Mouse (Mus musculus): ENCODE measurements around the gene Kprp. TPM values are rescaled to one million over a fixed set of nuclear protein-coding genes. Genes with fewer than 3 reads are reported as not detected.
"Not testable (repeated sequence)": the region's sequence is repeated elsewhere in the genome, so short reads cannot be mapped to it uniquely, and the experiment has no call there.

The Kprp gene
- not detected in 2 replicates for polyA plus RNA-seq (2012; rRNA removed)

- no peaks in the 10 kb centered on the region for H3K27me3 ChIP-seq (ENCODE audit: control insufficient read depth, insufficient read depth, low read length)
- H3K4me1 ChIP-seq (ENCODE audit: control insufficient read depth, insufficient read depth, low read length): peaks cover 12% of the 10 kb centered on the region
- H3K4me3 ChIP-seq (ENCODE audit: control insufficient read depth, low read depth, low read length): no peak within 1 kb of the TSS
- TF ChIP-seq POLR2A (IDR thresholded peaks at IDR 0.05; ENCODE audit: control insufficient read depth, low read depth, low read length) (no peak), CTCF (IDR thresholded peaks at IDR 0.05; ENCODE audit: control insufficient read depth, insufficient read depth, insufficient replicate concordance, low read depth, low read length) (no peak)
- H3K36me3 ChIP-seq (ENCODE audit: control insufficient read depth, insufficient read depth, low read length): no peaks in the 10 kb centered on the region
- H3K27ac ChIP-seq (ENCODE audit: control insufficient read depth, insufficient read depth, low read depth, low read length): no peak within 1 kb of the TSS
Measured at GRCm38 (mm10) chr3:92827108-92827507, at the start of gene Kprp. Gene Kprp (minus strand): TSS chr3:92827247.

GRCm38 (mm10) chr3:92874180-92874579 is 47.1 kb upstream of the Kprp start:
- no peak overlapping the region for H3K4me3 ChIP-seq (ENCODE audit: control insufficient read depth, low read depth, low read length)
- TF ChIP-seq POLR2A (IDR thresholded peaks at IDR 0.05; ENCODE audit: control insufficient read depth, low read depth, low read length) (no peak), CTCF (IDR thresholded peaks at IDR 0.05; ENCODE audit: control insufficient read depth, insufficient read depth, insufficient replicate concordance, low read depth, low read length) (no peak)
- H3K27me3 ChIP-seq (ENCODE audit: control insufficient read depth, insufficient read depth, low read length): no peaks in the 10 kb centered on the region
- no peaks in the 10 kb centered on the region for H3K36me3 ChIP-seq (ENCODE audit: control insufficient read depth, insufficient read depth, low read length)
- no peak overlapping the region for H3K27ac ChIP-seq (ENCODE audit: control insufficient read depth, insufficient read depth, low read depth, low read length)
- H3K4me1 ChIP-seq (ENCODE audit: control insufficient read depth, insufficient read depth, low read length): no peaks in the 10 kb centered on the region

- peaks cover 5% of the 10 kb centered on the region; the same call in 1 of the 2 replicates for H3K4me1 ChIP-seq (ENCODE audit: control insufficient read depth, insufficient read depth, low read length)
- no peak within 1 kb of the TSS for H3K27ac ChIP-seq (ENCODE audit: control insufficient read depth, insufficient read depth, low read depth, low read length)
- no peak for TF ChIP-seq POLR2A (IDR thresholded peaks at IDR 0.05; ENCODE audit: control insufficient read depth, low read depth, low read length)
- no peak for TF ChIP-seq CTCF (IDR thresholded peaks at IDR 0.05; ENCODE audit: control insufficient read depth, insufficient read depth, insufficient replicate concordance, low read depth, low read length)
Measured at GRCm38 (mm10) chr3:92870116-92870515, 43.1 kb upstream of the Kprp start, which contains the start of gene 2310050C09Rik. Gene 2310050C09Rik (minus strand): TSS chr3:92870216.

GRCm38 (mm10) chr3:92851186-92851585 is 24.1 kb upstream of the Kprp start, which contains the start of gene Lce1l:
Gene Lce1l (minus strand): TSS chr3:92851286.
- H3K27me3 ChIP-seq (ENCODE audit: control insufficient read depth, insufficient read depth, low read length): no peaks in the 10 kb centered on the region
- no peaks in the 10 kb centered on the region for H3K36me3 ChIP-seq (ENCODE audit: control insufficient read depth, insufficient read depth, low read length)
- TF ChIP-seq POLR2A (IDR thresholded peaks at IDR 0.05; ENCODE audit: control insufficient read depth, low read depth, low read length): no peak
- no peak for TF ChIP-seq CTCF (IDR thresholded peaks at IDR 0.05; ENCODE audit: control insufficient read depth, insufficient read depth, insufficient replicate concordance, low read depth, low read length)
- H3K4me3 ChIP-seq (ENCODE audit: control insufficient read depth, low read depth, low read length): no peak within 1 kb of the TSS
- no peaks in the 10 kb centered on the region for H3K4me1 ChIP-seq (ENCODE audit: control insufficient read depth, insufficient read depth, low read length)
- H3K27ac ChIP-seq (ENCODE audit: control insufficient read depth, insufficient read depth, low read depth, low read length): no peak within 1 kb of the TSS

More at GRCm38 (mm10) chr3:92870116-92870515, 43.1 kb upstream of the Kprp start, which contains the start of gene 2310050C09Rik:
- H3K27me3 ChIP-seq (ENCODE audit: control insufficient read depth, insufficient read depth, low read length): no peaks in the 10 kb centered on the region
- H3K4me3 ChIP-seq (ENCODE audit: control insufficient read depth, low read depth, low read length): no peak within 1 kb of the TSS
- no peaks in the 10 kb centered on the region for H3K36me3 ChIP-seq (ENCODE audit: control insufficient read depth, insufficient read depth, low read length)

- Histone ChIP-seq H3K36me3 (ENCODE audit: control insufficient read depth, insufficient read depth, low read length) (no peaks in the 10 kb centered on the region), H3K4me1 (ENCODE audit: control insufficient read depth, insufficient read depth, low read length) (peaks cover 12% of the 10 kb centered on the region), H3K4me3 (ENCODE audit: control insufficient read depth, low read depth, low read length) (no peak overlapping the region), H3K27me3 (ENCODE audit: control insufficient read depth, insufficient read depth, low read length) (no peaks in the 10 kb centered on the region), H3K27ac (ENCODE audit: control insufficient read depth, insufficient read depth, low read depth, low read length) (no peak overlapping the region)
- TF ChIP-seq POLR2A (IDR thresholded peaks at IDR 0.05; ENCODE audit: control insufficient read depth, low read depth, low read length) (no peak), CTCF (IDR thresholded peaks at IDR 0.05; ENCODE audit: control insufficient read depth, insufficient read depth, insufficient replicate concordance, low read depth, low read length) (no peak)
Measured at GRCm38 (mm10) chr3:92825808-92826207, 1.2 kb downstream of the Kprp start.

GRCm38 (mm10) chr3:92816036-92816435 is 11.0 kb downstream of the Kprp start:
- not testable (repeated sequence) for H3K4me3 ChIP-seq (ENCODE audit: control insufficient read depth, low read depth, low read length); H3K27ac ChIP-seq (ENCODE audit: control insufficient read depth, insufficient read depth, low read depth, low read length); H3K4me1 ChIP-seq (ENCODE audit: control insufficient read depth, insufficient read depth, low read length); H3K27me3 ChIP-seq (ENCODE audit: control insufficient read depth, insufficient read depth, low read length); H3K36me3 ChIP-seq (ENCODE audit: control insufficient read depth, insufficient read depth, low read length)

- Histone ChIP-seq H3K27ac (ENCODE audit: control insufficient read depth, insufficient read depth, low read depth, low read length) (no peak overlapping the region), H3K4me3 (ENCODE audit: control insufficient read depth, low read depth, low read length) (no peak overlapping the region), H3K4me1 (ENCODE audit: control insufficient read depth, insufficient read depth, low read length) (no peaks in the 10 kb centered on the region), H3K36me3 (ENCODE audit: control insufficient read depth, insufficient read depth, low read length) (no peaks in the 10 kb centered on the region), H3K27me3 (ENCODE audit: control insufficient read depth, insufficient read depth, low read length) (no peaks in the 10 kb centered on the region)
- TF ChIP-seq CTCF (IDR thresholded peaks at IDR 0.05; ENCODE audit: control insufficient read depth, insufficient read depth, insufficient replicate concordance, low read depth, low read length): no peak
- no peak for TF ChIP-seq POLR2A (IDR thresholded peaks at IDR 0.05; ENCODE audit: control insufficient read depth, low read depth, low read length)
Measured at GRCm38 (mm10) chr3:92815581-92815980, 11.5 kb downstream of the Kprp start.

- H3K27me3 ChIP-seq (ENCODE audit: control insufficient read depth, insufficient read depth, low read length): no peaks in the 10 kb centered on the region
- no peak within 1 kb of the TSS for H3K4me3 ChIP-seq (ENCODE audit: control insufficient read depth, low read depth, low read length)
- no peaks in the 10 kb centered on the region for H3K4me1 ChIP-seq (ENCODE audit: control insufficient read depth, insufficient read depth, low read length)
- no peaks in the 10 kb centered on the region for H3K36me3 ChIP-seq (ENCODE audit: control insufficient read depth, insufficient read depth, low read length)
- H3K27ac ChIP-seq (ENCODE audit: control insufficient read depth, insufficient read depth, low read depth, low read length): no peak within 1 kb of the TSS
- TF ChIP-seq CTCF (IDR thresholded peaks at IDR 0.05; ENCODE audit: control insufficient read depth, insufficient read depth, insufficient replicate concordance, low read depth, low read length) (no peak), POLR2A (IDR thresholded peaks at IDR 0.05; ENCODE audit: control insufficient read depth, low read depth, low read length) (no peak)
Measured at GRCm38 (mm10) chr3:92807791-92808190, 19.3 kb downstream of the Kprp start, which contains the start of gene Lce1k. Gene Lce1k (minus strand): TSS chr3:92807891.
